Mouse (Mus musculus): Measurements from ENCODE around the gene Ift22.
A peak's percentile ranks its signal among the peaks of the same experiment; 100 is the strongest.

Ift22 gene

DNA sequence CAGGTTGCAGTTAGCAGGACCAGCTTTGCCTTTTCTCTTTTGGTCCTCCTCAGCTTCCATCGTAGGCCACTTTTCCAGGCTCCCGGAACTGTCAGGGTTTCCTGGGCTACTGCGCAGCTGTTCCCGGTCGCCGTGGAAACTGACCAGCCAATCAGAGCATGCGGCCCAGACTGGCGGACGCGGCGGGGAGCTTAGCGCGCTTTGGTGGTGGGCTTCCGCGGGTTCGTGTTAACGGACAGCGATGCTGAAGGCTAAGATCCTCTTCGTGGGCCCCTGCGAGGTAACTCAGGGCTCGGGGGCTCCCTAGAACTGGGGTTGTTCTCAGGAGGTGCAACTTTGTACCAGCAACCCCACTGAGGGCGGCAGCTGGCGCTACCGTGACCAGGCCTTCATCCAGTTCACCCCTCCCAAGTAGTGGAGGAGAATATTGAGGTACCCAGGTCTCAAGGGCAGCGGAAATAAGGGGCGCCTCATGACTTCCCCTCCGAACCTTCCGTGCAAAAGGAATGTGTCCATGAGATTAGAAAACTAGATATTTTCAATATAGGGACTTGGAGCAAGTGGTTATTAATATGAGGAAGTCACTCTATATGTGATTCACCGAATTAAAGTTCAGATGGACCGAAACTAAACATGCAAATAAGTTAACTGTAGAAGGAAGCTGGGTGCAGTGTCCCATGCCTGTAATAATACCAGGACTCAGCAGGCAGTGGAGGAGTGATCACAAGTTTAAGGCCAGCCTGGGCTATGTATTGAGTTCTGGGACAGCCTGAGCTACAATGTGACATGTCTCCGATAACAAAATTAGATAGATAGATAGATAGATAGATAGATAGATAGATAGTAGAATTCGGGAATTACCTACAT lies at the start of gene Ift22:
Gene Ift22, plus strand, starts transcription at position 160 of the 867 bp plus-strand sequence.
- peak; percentile 92 for DNase-seq (ENCODE audit: low read depth, low spot score)

GRCm38 (mm10) chr5:136861191-136861940 lies 46.6 kb upstream of the Ift22 start:
- DNase-seq (ENCODE audit: low read depth, low spot score): no peak

DNA sequence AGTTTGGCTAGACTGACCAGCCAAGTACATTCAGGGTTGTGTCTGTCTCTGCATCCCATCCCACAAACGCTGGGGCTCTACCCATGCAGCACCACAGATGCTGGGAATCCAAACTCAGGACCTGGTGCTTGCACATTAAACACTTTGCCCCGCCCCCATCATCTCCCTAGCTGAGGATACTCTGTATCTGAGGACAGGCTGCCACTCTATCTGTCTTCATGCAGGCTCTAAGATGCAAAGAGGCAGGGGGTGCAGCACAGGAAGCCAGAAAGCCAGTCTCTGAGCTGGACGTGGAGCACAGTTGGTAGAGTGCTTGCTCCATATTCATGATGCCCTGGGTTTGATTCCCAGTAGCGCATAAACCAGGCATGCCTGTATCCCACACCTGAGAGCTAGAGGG lies 45.1 kb upstream of the Ift22 start:
- DNase-seq (ENCODE audit: low read depth, low spot score): no peak

DNA sequence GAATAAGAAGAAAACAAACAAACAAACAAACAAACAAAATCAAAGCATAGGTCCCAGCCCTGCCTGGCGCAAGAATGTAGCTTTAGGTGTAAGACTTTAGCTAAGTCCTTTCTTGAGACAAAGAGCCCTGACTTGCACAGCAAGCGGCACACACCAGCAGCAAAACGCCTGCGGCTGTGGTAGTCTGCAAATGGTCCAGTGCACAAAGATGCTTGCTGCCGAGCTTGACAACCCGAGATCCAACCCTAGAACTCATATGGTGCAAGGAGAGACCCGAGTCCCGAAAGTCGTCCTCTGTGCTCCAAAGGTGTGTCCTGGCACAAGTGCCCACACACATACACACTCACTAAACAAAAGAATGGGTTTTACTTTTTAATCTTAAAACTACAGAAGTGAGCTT lies 44.7 kb upstream of the Ift22 start:
- DNase-seq (ENCODE audit: low read depth, low spot score): no peak

GRCm38 (mm10) chr5:136863961-136864674 lies 43.8 kb upstream of the Ift22 start:
- no peak for DNase-seq (ENCODE audit: low read depth, low spot score)

- no peak for DNase-seq (ENCODE audit: low read depth, low spot score)
These were observed 40.2 kb upstream of the Ift22 start for GRCm38 (mm10) chr5:136867706-136868105.

DNA sequence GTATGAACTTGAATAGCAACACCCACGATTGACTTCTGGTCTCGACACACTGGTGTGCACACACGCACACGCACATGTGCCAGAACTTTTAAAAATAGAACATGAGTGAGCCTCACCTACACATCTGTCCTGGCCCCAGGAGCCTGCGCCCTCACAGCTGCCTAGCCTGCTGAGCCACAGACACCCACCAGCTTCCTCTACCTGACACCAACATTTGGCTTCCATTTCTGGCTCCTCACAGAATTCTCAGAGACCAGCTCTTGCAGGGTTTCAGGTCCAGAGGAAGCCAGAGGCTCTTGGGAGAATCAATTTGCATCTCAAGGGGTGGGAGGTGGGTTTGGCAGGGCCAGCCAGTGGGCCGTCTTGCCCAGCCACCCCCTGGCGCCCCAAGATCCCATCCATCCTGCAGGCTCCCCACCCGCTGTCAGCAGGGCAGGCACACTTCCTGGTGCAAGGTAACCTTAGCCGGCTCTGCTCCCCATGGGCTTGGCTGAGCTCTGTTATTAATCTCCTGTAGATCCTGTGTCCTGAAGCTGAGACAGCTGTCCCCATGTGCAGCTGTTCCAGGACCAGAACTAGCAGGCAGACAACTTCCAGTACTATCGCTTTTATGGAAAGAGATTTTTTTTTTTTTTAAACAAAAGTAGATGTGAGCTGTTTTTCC lies 38.4 kb upstream of the Ift22 start:
- DNase-seq (ENCODE audit: low read depth, low spot score): no peak

DNA sequence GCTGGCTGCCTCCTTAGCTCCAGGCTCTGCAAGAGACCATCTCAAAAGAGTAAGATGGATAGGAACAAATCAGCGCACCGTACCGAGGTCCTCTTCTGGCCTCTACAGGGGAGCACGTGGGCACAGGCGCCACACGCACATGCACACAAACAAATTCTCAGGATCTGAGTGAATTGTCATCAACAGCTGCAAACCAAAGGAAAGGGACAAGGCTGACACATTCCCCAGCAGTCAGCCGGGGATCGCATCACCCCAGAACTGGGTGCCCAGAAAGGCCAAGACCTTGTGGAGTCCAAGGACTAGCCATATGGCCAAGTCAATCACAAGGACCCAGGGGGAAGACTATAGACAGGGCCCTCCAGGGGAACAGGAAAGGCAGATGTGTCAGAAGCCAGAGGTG lies 35.5 kb upstream of the Ift22 start:
- DNase-seq (ENCODE audit: low read depth, low spot score): no peak

DNA sequence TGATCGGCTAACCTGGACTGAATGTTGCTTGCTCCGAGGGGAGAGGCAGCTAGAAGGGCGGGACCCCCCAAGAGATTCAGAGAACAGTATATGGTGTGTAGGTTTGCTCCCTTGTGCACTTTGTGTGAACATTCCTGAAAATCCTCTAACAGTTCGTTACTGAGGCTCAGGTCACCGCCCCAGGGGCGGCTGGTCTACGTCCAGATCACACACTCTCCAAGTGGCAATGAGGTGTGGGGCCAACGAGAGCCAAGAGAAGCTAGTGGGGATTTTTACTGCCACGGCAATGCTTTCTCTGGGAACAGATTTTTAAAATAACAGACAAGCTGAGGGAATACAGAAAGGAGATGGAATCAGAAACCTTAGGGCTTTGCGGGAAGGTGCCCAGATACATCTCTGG lies 33.7 kb upstream of the Ift22 start:
- no peak for DNase-seq (ENCODE audit: low read depth, low spot score)

DNA sequence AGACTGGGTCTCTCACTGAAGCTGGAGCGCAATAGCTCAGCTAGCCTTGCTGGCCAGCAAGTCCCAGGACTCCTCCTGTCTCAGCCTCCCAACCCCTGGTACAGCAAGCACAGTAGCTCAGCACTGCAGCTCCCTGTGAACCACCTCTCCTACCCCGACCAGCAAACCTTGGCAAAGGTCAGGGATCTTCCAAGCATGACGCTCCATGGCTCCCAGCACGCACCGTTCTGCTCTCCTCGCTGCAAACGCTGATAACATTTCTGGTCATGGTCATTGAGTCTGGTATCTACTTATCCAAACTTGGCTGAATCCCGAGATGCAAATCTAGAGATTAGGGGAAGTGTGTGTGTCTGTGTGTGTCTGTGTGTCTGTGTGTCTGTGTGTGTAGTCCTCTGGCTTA lies 27.8 kb upstream of the Ift22 start:
- no peak for DNase-seq (ENCODE audit: low read depth, low spot score)

- DNase-seq (ENCODE audit: low read depth, low spot score): peak; percentile 69
These were observed 26.5 kb upstream of the Ift22 start for GRCm38 (mm10) chr5:136881380-136882009.

DNA sequence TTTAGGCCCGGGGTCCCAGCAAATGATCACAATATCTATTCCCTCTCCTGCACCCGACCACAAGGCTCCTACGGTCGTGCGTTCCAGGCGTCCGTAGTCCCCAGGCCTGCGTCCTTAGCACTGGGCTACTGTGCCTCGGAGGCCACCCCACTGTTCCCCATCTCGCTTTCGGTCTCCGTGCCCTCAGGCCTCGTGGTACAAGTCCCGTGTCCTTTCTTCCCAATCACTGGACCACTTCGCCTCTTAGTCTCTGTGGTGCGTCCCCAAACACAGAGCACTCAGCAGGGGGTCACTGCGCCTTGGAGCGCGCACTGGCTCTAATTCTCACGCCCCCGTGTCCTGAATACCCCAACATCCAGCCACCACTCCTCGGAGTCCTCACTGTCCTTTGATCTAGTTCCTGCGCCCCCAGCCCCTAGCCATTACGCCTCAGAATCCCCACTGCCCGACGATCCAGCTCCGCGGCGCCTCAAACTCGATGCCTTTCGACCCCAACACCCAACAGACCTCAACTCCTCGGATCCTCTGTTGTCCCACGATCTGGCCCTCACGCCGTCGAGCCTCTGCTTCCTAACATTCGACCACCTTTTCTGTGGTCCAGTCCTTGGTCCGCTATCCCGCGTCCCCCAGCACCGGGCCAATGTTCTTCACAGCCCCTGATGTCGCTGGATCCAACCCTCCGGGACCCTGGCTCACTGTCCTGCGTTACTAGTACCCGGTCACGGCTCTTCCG lies 25.7 kb upstream of the Ift22 start:
- DNase-seq (ENCODE audit: low read depth, low spot score): no peak

- no peak for DNase-seq (ENCODE audit: low read depth, low spot score)
These were observed 25.0 kb upstream of the Ift22 start, which contains the start of gene Col26a1 for GRCm38 (mm10) chr5:136882788-136883439. Col26a1 (minus strand) TSS chr5:136883209.

- no peak for DNase-seq (ENCODE audit: low read depth, low spot score)
These were observed 21.0 kb upstream of the Ift22 start for GRCm38 (mm10) chr5:136886957-136887356.

DNA sequence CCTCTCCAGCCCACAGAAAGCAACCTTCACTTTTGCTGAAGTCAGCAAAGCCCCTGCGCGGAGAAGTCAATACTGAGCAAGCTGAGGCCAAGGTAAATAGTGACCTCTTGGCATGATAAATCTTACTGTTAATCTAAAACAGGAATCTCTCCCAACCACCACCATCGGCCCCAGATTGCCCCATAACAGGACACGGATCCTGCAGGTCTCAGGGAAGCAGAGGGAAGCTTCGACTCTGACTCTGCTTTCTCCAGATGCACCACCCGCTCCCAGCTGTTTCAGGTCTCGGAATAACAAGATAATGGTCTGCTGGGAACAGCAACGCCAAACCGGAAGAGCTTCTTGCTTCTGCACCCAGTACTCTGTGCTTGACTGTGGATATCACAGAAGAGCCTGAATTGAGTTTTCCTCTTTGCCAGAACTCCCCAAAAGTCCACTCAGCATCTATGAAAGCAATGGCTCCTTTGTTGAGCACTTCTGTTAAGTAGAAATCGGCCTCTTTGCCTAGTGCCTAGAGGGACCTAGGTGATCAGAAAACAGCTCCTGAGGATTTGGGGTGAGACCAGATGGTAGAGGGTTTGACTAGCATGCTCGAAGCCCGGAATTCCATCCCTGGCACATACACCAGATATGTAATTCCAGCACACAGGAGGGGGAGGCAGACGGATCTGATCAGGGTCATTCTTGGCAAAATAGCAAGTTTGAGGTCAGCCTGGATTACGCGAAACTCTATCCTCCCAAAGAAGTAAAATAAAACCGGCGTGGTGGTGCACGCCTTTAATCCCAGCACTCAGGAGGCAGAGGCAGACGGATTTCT lies 19.2 kb upstream of the Ift22 start:
- DNase-seq (ENCODE audit: low read depth, low spot score): no peak

DNA sequence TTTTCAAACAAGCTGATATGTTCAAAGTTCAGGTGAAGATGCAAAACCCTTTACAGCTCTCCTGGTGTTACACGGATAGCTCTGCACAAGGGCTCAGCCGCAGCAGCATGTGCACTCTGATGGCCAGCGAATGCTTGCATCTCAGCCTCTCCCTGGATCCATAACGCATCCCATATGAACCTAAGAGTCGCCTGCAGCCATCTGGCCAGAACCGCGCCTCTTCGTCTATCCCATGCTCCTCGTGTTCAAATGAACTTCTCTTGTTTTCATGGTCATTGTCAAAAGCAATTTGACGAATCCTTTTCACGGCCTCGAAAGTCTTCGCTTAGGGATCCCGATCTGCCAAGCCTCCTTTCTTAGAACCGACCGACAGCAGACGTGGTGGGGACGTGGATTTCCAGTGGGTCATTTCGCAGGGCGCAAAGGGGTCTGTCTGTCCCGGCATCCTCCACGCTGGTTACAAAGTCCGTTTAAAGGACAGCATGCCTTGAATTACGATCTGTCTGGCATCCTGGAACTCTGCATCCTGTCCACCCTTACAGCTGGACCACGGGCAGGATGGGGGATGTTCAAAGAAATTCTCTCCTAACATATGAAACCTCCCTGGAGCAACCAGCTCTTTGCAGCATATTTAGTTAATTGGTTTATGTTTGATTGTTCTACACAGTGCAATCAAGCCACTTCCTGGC lies 13.0 kb upstream of the Ift22 start:
- no peak for DNase-seq (ENCODE audit: low read depth, low spot score)

DNA sequence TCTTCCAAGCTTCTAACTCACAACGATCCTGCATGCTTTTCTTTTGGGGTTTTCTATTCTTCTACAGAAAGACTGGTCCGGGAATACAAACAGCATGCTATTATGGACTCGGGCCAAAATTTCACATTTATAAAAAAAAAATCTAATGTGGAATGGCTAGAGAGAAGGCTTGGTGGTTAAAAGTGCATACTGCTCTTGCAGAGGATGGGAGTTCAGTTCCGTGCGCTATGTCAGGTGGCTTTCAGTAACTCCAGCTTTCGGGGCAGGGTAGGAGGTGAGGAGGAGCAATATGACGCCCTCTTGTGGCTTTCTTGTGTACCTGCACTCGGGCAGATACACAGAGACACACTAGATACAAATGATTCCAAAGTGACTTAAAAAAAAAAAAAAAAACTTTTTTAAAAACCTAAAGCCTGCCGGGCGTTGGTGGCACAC lies 12.4 kb upstream of the Ift22 start:
- DNase-seq (ENCODE audit: low read depth, low spot score): peak; percentile 73

- no peak for DNase-seq (ENCODE audit: low read depth, low spot score)
These were observed 3.3 kb upstream of the Ift22 start for GRCm38 (mm10) chr5:136904621-136905020.

Measured in ES-CJ7 (cell line).